Mouse (Mus musculus) liver, embryonic 14.5 days (tissue): Measurements from ENCODE around the gene Ly6g6c.

Source experiments
- CTCF ChIP-seq: IDR thresholded peaks from 2 replicates; pipeline ENCODE4 v1.5.1; 2016; ENCODE audit warnings: antibody characterized with exemption, low read depth, control low read depth
- EP300 ChIP-seq: IDR thresholded peaks from 2 replicates; pipeline ENCODE4 v1.6.1; 2016; ENCODE audit warnings: antibody characterized with exemption, low read depth

GRCm38 (mm10) chr17:35021163-35021808 lies 43.9 kb upstream of the Ly6g6c start:
- TF ChIP-seq CTCF: peak; percentile 100
- TF ChIP-seq EP300: no peak
